Comparison of ENCODE assay signal across 10 mouse cellular contexts in the genomic region with DNA sequence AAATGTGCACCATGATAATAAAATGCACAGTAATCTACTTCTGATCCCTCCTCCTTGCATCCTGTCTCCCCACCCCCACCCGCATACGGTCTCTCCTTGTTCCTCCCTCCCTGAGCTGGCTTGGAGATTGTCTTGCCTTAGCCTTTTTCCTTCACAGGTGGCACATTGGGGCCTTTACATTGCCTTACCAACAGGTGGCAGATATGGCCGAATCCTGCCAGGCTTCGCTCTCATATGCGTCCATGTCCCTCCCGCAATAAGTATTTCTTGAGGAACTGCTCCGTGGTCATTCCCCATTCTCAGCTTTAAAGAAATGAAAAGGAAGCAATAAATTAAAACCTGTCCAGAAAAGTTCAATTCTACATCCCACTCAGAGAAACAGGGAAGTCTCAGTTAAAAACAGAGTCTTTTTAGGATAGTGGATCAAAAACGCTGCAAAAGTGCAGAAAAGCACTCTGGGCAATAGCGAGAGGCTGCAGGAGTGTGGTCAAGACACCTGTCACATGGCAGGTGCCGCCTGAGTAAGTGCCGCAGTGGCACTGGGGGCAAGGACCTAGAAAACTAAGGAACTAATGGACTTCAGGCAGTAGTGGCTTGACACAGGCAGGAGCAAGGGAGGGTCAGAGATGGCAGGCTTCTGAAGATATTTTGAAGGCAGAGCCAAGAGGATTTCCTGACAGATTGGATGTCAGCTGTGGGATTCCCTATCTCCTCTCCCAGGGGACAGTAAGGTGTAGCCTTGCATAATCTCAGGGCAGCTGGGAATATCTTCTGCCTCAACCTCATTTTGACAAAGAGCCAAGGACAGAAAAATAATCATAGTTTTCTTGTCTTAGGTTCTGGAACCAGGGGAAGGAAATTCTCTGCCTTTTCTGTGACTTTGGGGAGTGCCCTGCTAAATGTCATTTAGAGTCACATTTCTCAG. TPM values are rescaled to one million over a fixed set of nuclear protein-coding genes. Genes with fewer than 3 reads are reported as not detected.
A peak's percentile ranks its signal among the peaks of the same experiment; 100 is the strongest.
DNase-seq lines count a peak whose midpoint lies in the region; ATAC-seq and TF ChIP-seq lines count a peak whose summit lies in the region.
"Had no signal": no experiment of that assay in that cellular context is flagged by ENCODE, and none has a peak within 500 bp of the region (broad histone marks: within the 10 kb centered on the region; RNA-seq: fewer than 3 reads in every experiment).

No protein-coding gene starts in this region.

- TF ChIP-seq EP300 in lung, postnatal 0 days (IDR thresholded peaks at IDR 0.05) = no peak

- no peaks in the 10 kb centered on the region for H3K36me3 ChIP-seq in testis, adult 2 months (ENCODE audit: control insufficient read depth, insufficient read depth, low read length)
- no peaks in the 10 kb centered on the region for H3K36me3 ChIP-seq in intestine, embryonic 14.5 days (ENCODE audit: control insufficient read depth, insufficient read depth, low read length)
- H3K36me3 ChIP-seq in lung, postnatal 0 days (ENCODE audit: insufficient read depth, low read length) = no peaks in the 10 kb centered on the region
- H3K36me3 ChIP-seq in midbrain, embryonic 13.5 days = no peaks in the 10 kb centered on the region
- H3K36me3 ChIP-seq: neural tube, embryonic 13.5 days had no signal

- TF ChIP-seq POLR2A in testis, adult 2 months (IDR thresholded peaks at IDR 0.05; ENCODE audit: control insufficient read depth, low read depth, low read length) = no peak

- no peaks in the 10 kb centered on the region for H3K9me3 ChIP-seq in intestine, embryonic 14.5 days (ENCODE audit: control insufficient read depth, low read length)
- H3K9me3 ChIP-seq in lung, postnatal 0 days (ENCODE audit: low read length) = no peaks in the 10 kb centered on the region
- no peaks in the 10 kb centered on the region for H3K9me3 ChIP-seq in midbrain, embryonic 13.5 days
- H3K9me3 ChIP-seq: neural tube, embryonic 13.5 days had no signal

- ATAC-seq in intestine, embryonic 14.5 days (replicated peaks; ENCODE audit: low FRiP score, low TSS enrichment, low read depth) = no peak
- peak; percentile 4 for ATAC-seq in lung, postnatal 0 days
- no peak for ATAC-seq in midbrain, embryonic 13.5 days

- no peak for TF ChIP-seq CTCF in testis, adult 2 months (IDR thresholded peaks at IDR 0.05; ENCODE audit: control insufficient read depth, insufficient read depth, insufficient replicate concordance, low read depth, low read length)
- TF ChIP-seq CTCF in lung, postnatal 0 days (IDR thresholded peaks at IDR 0.05) = peak; percentile 71

- H3K4me3 ChIP-seq in testis, adult 2 months (ENCODE audit: control insufficient read depth, low read depth, low read length) = no peak overlapping the region
- no peak overlapping the region for H3K4me3 ChIP-seq in intestine, embryonic 14.5 days (ENCODE audit: low read depth, low read length)
- no peak overlapping the region for H3K4me3 ChIP-seq in lung, postnatal 0 days (ENCODE audit: low read depth, low read length)
- no peak overlapping the region for H3K4me3 ChIP-seq in midbrain, embryonic 13.5 days (replicated peaks)
- H3K4me3 ChIP-seq: erythroblast, embryonic 14.5 days; neural tube, embryonic 13.5 days had no signal

- H3K9ac ChIP-seq in intestine, embryonic 14.5 days (ENCODE audit: low read length) = no peak overlapping the region
- H3K9ac ChIP-seq in lung, postnatal 0 days (replicated peaks; ENCODE audit: low read depth) = no peak overlapping the region
- no peak overlapping the region for H3K9ac ChIP-seq in midbrain, embryonic 13.5 days (replicated peaks)
- H3K9ac ChIP-seq: neural tube, embryonic 13.5 days had no signal

- H3K4me1 ChIP-seq in testis, adult 2 months (ENCODE audit: control insufficient read depth, insufficient read depth, low read length) = no peaks in the 10 kb centered on the region
- H3K4me1 ChIP-seq in intestine, embryonic 14.5 days (replicated peaks; ENCODE audit: control insufficient read depth, insufficient read depth, low read length) = peaks cover 45% of the 10 kb centered on the region; the same call in 1 of the 2 replicates
- peaks cover 15% of the 10 kb centered on the region; the same call in 1 of the 2 replicates for H3K4me1 ChIP-seq in lung, postnatal 0 days (ENCODE audit: insufficient read depth, low read depth, low read length)
- peaks cover 9% of the 10 kb centered on the region; the same call in 1 of the 2 replicates for H3K4me1 ChIP-seq in midbrain, embryonic 13.5 days (replicated peaks)

- no peaks in the 10 kb centered on the region for H3K27me3 ChIP-seq in testis, adult 2 months (ENCODE audit: control insufficient read depth, insufficient read depth, low read length)
- H3K27me3 ChIP-seq in intestine, embryonic 14.5 days (replicated peaks; ENCODE audit: control insufficient read depth, insufficient read depth, low read length) = no peaks in the 10 kb centered on the region
- H3K27me3 ChIP-seq in lung, postnatal 0 days (replicated peaks; ENCODE audit: insufficient read depth, low read length) = no peaks in the 10 kb centered on the region
- no peaks in the 10 kb centered on the region for H3K27me3 ChIP-seq in midbrain, embryonic 13.5 days
- H3K27me3 ChIP-seq: neural tube, embryonic 13.5 days had no signal

- DNase-seq in adrenal gland, postnatal 10 days = peak; percentile 22
- no peak for DNase-seq in adrenal gland, postnatal 4 days (ENCODE audit: low spot score in 2 of 2)
- DNase-seq in testis, postnatal 10 days (ENCODE audit: low spot score) = no peak
- DNase-seq in intestine, embryonic 14.5 days (ENCODE audit: low spot score) = no peak
- peak; percentile 45 for DNase-seq in lung, postnatal 0 days (ENCODE audit: low spot score)
- DNase-seq in c-Kit-positive CD71-positive TER-119-positive erythroid progenitor cells, embryonic 14.5 days (ENCODE audit: low spot score) = no peak

- H3K4me2 ChIP-seq in intestine, embryonic 14.5 days (ENCODE audit: low read length) = no peak overlapping the region
- no peak overlapping the region for H3K4me2 ChIP-seq in lung, postnatal 0 days (replicated peaks; ENCODE audit: low read depth, low read length)
- no peak overlapping the region for H3K4me2 ChIP-seq in midbrain, embryonic 13.5 days (replicated peaks)
- H3K4me2 ChIP-seq: neural tube, embryonic 13.5 days had no signal

- WGBS in intestine, embryonic 14.5 days = 72% methylated on average over 11 of the region's 11 CpGs
- whole genome bisulfite sequencing in lung, postnatal 0 days = 58% methylated on average over 11 of the region's 11 CpGs
- 84% methylated on average over 11 of the region's 11 CpGs for WGBS in midbrain, embryonic 13.5 days

- peak overlapping the region; percentile 37 for H3K27ac ChIP-seq in testis, adult 2 months (ENCODE audit: control insufficient read depth, insufficient read depth, low read depth, low read length)
- peak overlapping the region; percentile 35; the same call in 1 of the 2 replicates for H3K27ac ChIP-seq in intestine, embryonic 14.5 days (ENCODE audit: low read depth)
- peak overlapping the region; percentile 27 for H3K27ac ChIP-seq in lung, postnatal 0 days (ENCODE audit: low read length)
- no peak overlapping the region for H3K27ac ChIP-seq in midbrain, embryonic 13.5 days
- H3K27ac ChIP-seq: neural tube, embryonic 13.5 days had no signal

RNA-seq across cellular contexts. Expression of a gene that starts 43.0 kb away (rescaled TPM):
- total RNA-seq in adrenal gland, postnatal 10 days (2021) = not detected
- not detected for total RNA-seq in adrenal gland, postnatal 4 days (2021)
- not detected in 2 replicates for polyA plus RNA-seq in testis, adult 2 months (2012; rRNA removed)
- polyA plus RNA-seq in intestine, embryonic 14.5 days (2014; fragmentation: Nextera tagmentation; extraction: Ambion mirVana) = not detected in 2 replicates
- polyA plus RNA-seq in lung, postnatal 0 days (2015; fragmentation: Nextera tagmentation; extraction: Ambion mirVana) = not detected in 2 replicates
- polyA plus RNA-seq in midbrain, embryonic 13.5 days (2015; fragmentation: Nextera tagmentation; extraction: Ambion mirVana) = not detected in 2 replicates
- polyA plus RNA-seq: erythroblast, embryonic 14.5 days; neural tube, embryonic 13.5 days had no signal

Comparison
In these comparisons a context has a peak if more than half of its experiments do, and no peak if none do; other contexts are left out.
1. DNase-seq: peak in adrenal gland, postnatal 10 days (single experiment) and lung, postnatal 0 days (single experiment); none in adrenal gland, postnatal 4 days (0 of 2), testis, postnatal 10 days (single experiment), intestine, embryonic 14.5 days (single experiment) and c-Kit-positive CD71-positive TER-119-positive erythroid progenitor cells, embryonic 14.5 days (single experiment).